Mouse (Mus musculus) neural tube, embryonic 13.5 days (tissue): ENCODE results near the gene Gtf2a1l. TPM values are rescaled to one million over a fixed set of nuclear protein-coding genes. Genes with fewer than 3 reads are reported as not detected.

Experiments used
- ATAC-seq: fragments of 200-750 bp; cut with Nextera tagmentation; 2 replicates; pipeline ENCODE4 v1.8.0; 2017; ENCODE audit warnings: low read depth, mild to moderate bottlenecking, moderate TSS enrichment, moderate library complexity
- H3K27ac ChIP-seq: fragments of 300-500 bp; sonication (generic); replicated peaks from 2 replicates; pipeline ENCODE4 v1.5.1; 2015; ENCODE audit warnings: moderate library complexity, mild to moderate bottlenecking, inconsistent platforms
- H3K27me3 ChIP-seq: fragments of 300-500 bp; sonication (generic); 2 replicates; pipeline ENCODE4 v1.6.1; 2015; ENCODE audit warnings: mild to moderate bottlenecking, inconsistent platforms
- H3K36me3 ChIP-seq: fragments of 300-500 bp; sonication (generic); 2 replicates; pipeline ENCODE4 v1.6.1; 2015; ENCODE audit warnings: mild to moderate bottlenecking, inconsistent platforms
- H3K4me1 ChIP-seq: fragments of 300-500 bp; sonication (generic); replicated peaks from 2 replicates; pipeline ENCODE4 v1.6.1; 2015; ENCODE audit warnings: inconsistent platforms
- H3K4me2 ChIP-seq: fragments of 300-500 bp; sonication (generic); 2 replicates; pipeline ENCODE4 v1.6.1; 2015; ENCODE audit warnings: inconsistent platforms, mild to moderate bottlenecking, moderate library complexity
- H3K4me3 ChIP-seq: fragments of 300-500 bp; sonication (generic); 2 replicates; pipeline ENCODE4 v1.5.1; 2015; ENCODE audit warnings: mild to moderate bottlenecking, inconsistent platforms
- H3K9ac ChIP-seq: fragments of 300-500 bp; sonication (generic); 2 replicates; pipeline ENCODE4 v1.6.1; 2015; ENCODE audit warnings: moderate library complexity, mild to moderate bottlenecking, inconsistent platforms
- H3K9me3 ChIP-seq: fragments of 300-500 bp; sonication (generic); 2 replicates; pipeline ENCODE4 v1.6.1; 2016; ENCODE audit warnings: inconsistent platforms
- WGBS: fragments of 180-500 bp; shearing (Covaris S2); methylation state at CpG from one replicate; pipeline ENCODE4 v1.1.7; 2015; 5-methylcytosine and 5-hydroxymethylcytosine counted together
- polyA plus RNA-seq: library from polyadenylated mRNA; unstranded; fragments of >200 nt; fragmentation: Nextera tagmentation; extraction: Ambion mirVana; gene quantifications from 2 replicates; pipeline ENCODE4 v1.2.1, GENCODE M21; 2015

Gtf2a1l gene
- polyA plus RNA-seq, 1 experiment from 2014 or later, result not detected

DNA sequence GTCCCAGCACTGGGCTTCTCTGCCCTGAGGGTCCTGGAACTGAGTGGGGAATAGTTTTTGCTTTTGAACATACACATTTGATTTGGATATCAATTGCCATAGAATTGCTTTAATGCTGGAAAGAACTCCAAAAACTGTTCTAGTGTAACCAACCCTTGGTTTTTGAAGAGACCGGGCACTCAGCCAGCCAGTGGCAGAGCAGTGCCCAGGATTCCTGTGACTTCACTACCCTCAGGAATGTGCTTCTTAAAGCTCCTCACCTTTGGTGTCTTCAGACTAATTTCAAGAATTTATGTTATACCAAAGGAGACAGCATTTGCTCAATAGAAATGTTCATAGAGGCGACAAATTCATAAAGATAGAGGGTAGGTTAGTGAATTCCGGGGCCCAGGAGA is 37.9 kb upstream of the Gtf2a1l start:
- Histone ChIP-seq H3K36me3 (no peaks in the 10 kb centered on the region), H3K4me1 (peaks cover 42% of the 10 kb centered on the region), H3K9ac (no peak overlapping the region), H3K4me3 (no peak overlapping the region), H3K4me2 (no peak overlapping the region), H3K9me3 (no peaks in the 10 kb centered on the region), H3K27ac (peak overlapping the region; percentile 87), H3K27me3 (no peaks in the 10 kb centered on the region)
- WGBS, result 80% methylated on average over 3 of the region's 3 CpGs
- no peak for ATAC-seq

GRCm38 (mm10) chr17:88632631-88633030 is 35.8 kb upstream of the Gtf2a1l start:
- ATAC-seq, result no peak
- Histone ChIP-seq H3K9me3 (no peaks in the 10 kb centered on the region), H3K4me2 (no peak overlapping the region), H3K27me3 (no peaks in the 10 kb centered on the region), H3K36me3 (no peaks in the 10 kb centered on the region), H3K27ac (no peak overlapping the region), H3K9ac (no peak overlapping the region), H3K4me1 (peaks cover 25% of the 10 kb centered on the region), H3K4me3 (no peak overlapping the region)
- WGBS, result 92% methylated on average over 3 of the region's 3 CpGs

- no peak overlapping the region for H3K27ac ChIP-seq
- no peaks in the 10 kb centered on the region for H3K4me1 ChIP-seq
- WGBS, result 78% methylated on average over 14 of the region's 14 CpGs
- no peak overlapping the region for H3K4me2 ChIP-seq
- H3K27me3 ChIP-seq, result no peaks in the 10 kb centered on the region
- H3K9ac ChIP-seq, result no peak overlapping the region
- no peaks in the 10 kb centered on the region for H3K36me3 ChIP-seq
- no peaks in the 10 kb centered on the region for H3K9me3 ChIP-seq
- no peak for ATAC-seq
- no peak overlapping the region for H3K4me3 ChIP-seq
These were observed 32.4 kb upstream of the Gtf2a1l start for GRCm38 (mm10) chr17:88636076-88636475.

GRCm38 (mm10) chr17:88636587-88636986 is 31.9 kb upstream of the Gtf2a1l start:
- 39% methylated on average over 12 of the region's 12 CpGs for WGBS
- no peaks in the 10 kb centered on the region for H3K9me3 ChIP-seq
- no peaks in the 10 kb centered on the region for H3K36me3 ChIP-seq
- H3K9ac ChIP-seq, result no peak overlapping the region
- no peaks in the 10 kb centered on the region for H3K4me1 ChIP-seq
- H3K4me2 ChIP-seq, result no peak overlapping the region
- no peak for ATAC-seq
- H3K4me3 ChIP-seq, result no peak overlapping the region
- no peaks in the 10 kb centered on the region for H3K27me3 ChIP-seq
- no peak overlapping the region for H3K27ac ChIP-seq

- WGBS, result 30% methylated on average over 6 of the region's 6 CpGs
- no peaks in the 10 kb centered on the region for H3K4me1 ChIP-seq
- no peak overlapping the region for H3K9ac ChIP-seq
- no peak overlapping the region for H3K4me2 ChIP-seq
- H3K4me3 ChIP-seq, result no peak overlapping the region
- H3K9me3 ChIP-seq, result no peaks in the 10 kb centered on the region
- H3K27me3 ChIP-seq, result no peaks in the 10 kb centered on the region
- H3K36me3 ChIP-seq, result no peaks in the 10 kb centered on the region
- H3K27ac ChIP-seq, result no peak overlapping the region
- ATAC-seq, result no peak
These were observed 27.4 kb upstream of the Gtf2a1l start for GRCm38 (mm10) chr17:88641012-88641411.

- H3K27me3 ChIP-seq, result no peaks in the 10 kb centered on the region
- H3K36me3 ChIP-seq, result no peaks in the 10 kb centered on the region
- WGBS, result 86% methylated on average over 8 of the region's 8 CpGs
- H3K9me3 ChIP-seq, result no peaks in the 10 kb centered on the region
- no peaks in the 10 kb centered on the region for H3K4me1 ChIP-seq
- no peak overlapping the region for H3K4me2 ChIP-seq
- no peak overlapping the region for H3K27ac ChIP-seq
- no peak for ATAC-seq
- no peak overlapping the region for H3K4me3 ChIP-seq
- H3K9ac ChIP-seq, result no peak overlapping the region
These were observed 26.6 kb upstream of the Gtf2a1l start for GRCm38 (mm10) chr17:88641836-88642235.

DNA sequence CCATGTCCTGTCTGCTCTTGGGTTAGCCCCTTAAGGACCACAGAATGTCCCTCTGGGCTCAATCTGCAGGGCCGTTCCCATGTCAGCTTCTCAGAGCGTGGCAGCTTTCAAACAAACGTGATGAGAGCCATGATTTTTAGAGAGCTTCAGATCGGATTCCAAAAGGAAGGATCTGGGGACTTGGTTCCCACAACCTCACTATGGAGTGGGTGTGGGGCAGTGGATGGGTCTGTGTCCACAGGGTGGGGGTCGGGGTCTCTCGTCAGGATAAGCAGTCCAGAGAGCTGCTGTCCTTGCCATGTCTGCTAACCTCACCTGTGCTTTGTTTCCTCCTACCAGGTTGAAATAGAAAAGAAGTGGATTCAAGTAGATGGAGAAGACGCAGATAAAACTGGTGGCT is 23.6 kb upstream of the Gtf2a1l start:
- H3K36me3 ChIP-seq, result no peaks in the 10 kb centered on the region
- no peaks in the 10 kb centered on the region for H3K9me3 ChIP-seq
- H3K27ac ChIP-seq, result no peak overlapping the region
- H3K4me2 ChIP-seq, result no peak overlapping the region
- H3K4me3 ChIP-seq, result no peak overlapping the region
- no peak for ATAC-seq
- WGBS, result 89% methylated on average over 7 of the region's 7 CpGs
- H3K9ac ChIP-seq, result no peak overlapping the region
- no peaks in the 10 kb centered on the region for H3K27me3 ChIP-seq
- no peaks in the 10 kb centered on the region for H3K4me1 ChIP-seq

- WGBS, result 91% methylated on average over 11 of the region's 11 CpGs
- no peak for ATAC-seq
- no peak overlapping the region for H3K9ac ChIP-seq
These were observed 23.2 kb upstream of the Gtf2a1l start for GRCm38 (mm10) chr17:88645299-88645698.

GRCm38 (mm10) chr17:88647149-88647548 is 21.3 kb upstream of the Gtf2a1l start:
- Histone ChIP-seq H3K4me1 (no peaks in the 10 kb centered on the region), H3K9me3 (no peaks in the 10 kb centered on the region), H3K27ac (no peak overlapping the region), H3K4me3 (no peak overlapping the region), H3K9ac (no peak overlapping the region), H3K27me3 (no peaks in the 10 kb centered on the region), H3K4me2 (no peak overlapping the region), H3K36me3 (no peaks in the 10 kb centered on the region)
- WGBS, result 85% methylated on average over 3 of the region's 3 CpGs
- ATAC-seq, result no peak

More at GRCm38 (mm10) chr17:88645299-88645698, 23.2 kb upstream of the Gtf2a1l start:
- no peaks in the 10 kb centered on the region for H3K27me3 ChIP-seq
- H3K4me1 ChIP-seq, result no peaks in the 10 kb centered on the region
- no peaks in the 10 kb centered on the region for H3K36me3 ChIP-seq
- H3K27ac ChIP-seq, result no peak overlapping the region
- H3K9me3 ChIP-seq, result no peaks in the 10 kb centered on the region
- H3K4me3 ChIP-seq, result no peak overlapping the region
- H3K4me2 ChIP-seq, result no peak overlapping the region

DNA sequence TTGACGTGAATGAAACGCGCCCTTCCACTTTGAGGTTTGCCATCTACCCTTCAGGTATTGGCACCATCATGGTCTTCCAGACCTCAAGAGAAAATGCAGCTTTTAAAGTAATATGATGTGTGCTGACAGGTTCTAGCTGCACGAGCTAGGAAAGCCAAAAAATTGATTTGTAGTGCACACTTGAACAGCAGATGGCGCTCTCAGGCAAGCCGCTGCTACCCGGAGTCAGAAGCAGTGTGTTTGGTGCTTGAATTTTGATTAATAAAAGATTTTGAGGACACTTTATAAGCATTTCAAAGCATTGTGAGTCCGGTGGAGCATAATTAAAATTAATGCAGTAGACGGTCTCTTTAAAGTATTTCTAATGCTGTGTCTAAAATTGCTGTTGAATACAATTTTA is 16.4 kb upstream of the Gtf2a1l start:
- no peak overlapping the region for H3K9ac ChIP-seq
- no peak overlapping the region for H3K4me3 ChIP-seq
- 0 out of 2 replicates have a peak, but pooled peaks have one; percentile 48 for ATAC-seq
- H3K27ac ChIP-seq, result no peak overlapping the region
- H3K36me3 ChIP-seq, result no peaks in the 10 kb centered on the region
- no peaks in the 10 kb centered on the region for H3K27me3 ChIP-seq
- H3K4me1 ChIP-seq, result peaks cover 9% of the 10 kb centered on the region
- 6% methylated on average over 9 of the region's 9 CpGs for WGBS
- no peak overlapping the region for H3K4me2 ChIP-seq
- peaks cover 5% of the 10 kb centered on the region; the same call in 1 of the 2 replicates for H3K9me3 ChIP-seq

GRCm38 (mm10) chr17:88652702-88653374 is 15.6 kb upstream of the Gtf2a1l start:
- Histone ChIP-seq H3K36me3 (no peaks in the 10 kb centered on the region), H3K9ac (peak overlapping the region; percentile 38; the same call in 1 of the 2 replicates), H3K4me2 (peak overlapping the region; percentile 39), H3K27me3 (no peaks in the 10 kb centered on the region), H3K4me3 (no peak overlapping the region), H3K4me1 (peaks cover 9% of the 10 kb centered on the region), H3K27ac (no peak overlapping the region), H3K9me3 (peaks cover 5% of the 10 kb centered on the region; the same call in 1 of the 2 replicates)
- 19% methylated on average over 21 of the region's 21 CpGs for WGBS
- ATAC-seq, result peak; percentile 75

DNA sequence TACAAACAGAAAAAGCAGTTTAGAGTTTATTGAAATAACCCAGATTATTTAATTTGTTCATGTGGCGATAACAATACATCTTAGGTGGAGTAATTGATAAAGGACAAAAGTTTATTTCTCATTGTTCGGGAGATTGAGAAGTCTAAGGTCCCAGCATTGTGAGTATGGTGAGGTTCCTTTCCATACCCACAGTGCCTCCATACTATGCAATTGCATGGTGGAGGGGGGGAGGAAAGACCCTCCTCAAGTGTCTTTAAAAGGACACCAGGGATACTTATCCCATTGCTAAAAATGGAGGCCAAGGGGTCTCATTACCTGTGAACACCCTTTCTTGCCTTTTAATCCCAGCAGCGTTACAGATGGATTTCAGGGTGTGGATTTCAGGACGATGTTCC is 15.1 kb upstream of the Gtf2a1l start:
- H3K9me3 ChIP-seq, result peaks cover 5% of the 10 kb centered on the region; the same call in 1 of the 2 replicates
- H3K4me3 ChIP-seq, result no peak overlapping the region
- H3K4me2 ChIP-seq, result 0 out of 2 replicates have a peak overlapping the region, but pooled peaks have one; percentile 39
- no peaks in the 10 kb centered on the region for H3K36me3 ChIP-seq
- H3K27ac ChIP-seq, result no peak overlapping the region
- H3K9ac ChIP-seq, result no peak overlapping the region
- 0 out of 2 replicates have a peak, but pooled peaks have one; percentile 49 for ATAC-seq
- 85% methylated on average over 4 of the region's 4 CpGs for WGBS
- H3K4me1 ChIP-seq, result peaks cover 9% of the 10 kb centered on the region
- H3K27me3 ChIP-seq, result no peaks in the 10 kb centered on the region

GRCm38 (mm10) chr17:88658510-88658909 is 9.9 kb upstream of the Gtf2a1l start:
- 78% methylated on average over 6 of the region's 6 CpGs for WGBS

More at GRCm38 (mm10) chr17:88658510-88658909, 9.9 kb upstream of the Gtf2a1l start:
- no peak overlapping the region for H3K9ac ChIP-seq
- H3K4me1 ChIP-seq, result no peaks in the 10 kb centered on the region
- no peak overlapping the region for H3K4me2 ChIP-seq
- no peaks in the 10 kb centered on the region for H3K27me3 ChIP-seq
- no peak overlapping the region for H3K4me3 ChIP-seq
- no peak overlapping the region for H3K27ac ChIP-seq
- ATAC-seq, result no peak
- H3K36me3 ChIP-seq, result no peaks in the 10 kb centered on the region
- peaks cover 5% of the 10 kb centered on the region; the same call in 1 of the 2 replicates for H3K9me3 ChIP-seq
